Mouse (Mus musculus): ENCODE measurements at regions not wholly inside any gene's neighbourhood (a gene's known extent, or its start where the extent isn't known, plus 50 kb on each side); places are given as distances from the start of the nearest gene placed in this dataset.
A peak's percentile ranks its signal among the peaks of the same experiment; 100 is the strongest.

DNA sequence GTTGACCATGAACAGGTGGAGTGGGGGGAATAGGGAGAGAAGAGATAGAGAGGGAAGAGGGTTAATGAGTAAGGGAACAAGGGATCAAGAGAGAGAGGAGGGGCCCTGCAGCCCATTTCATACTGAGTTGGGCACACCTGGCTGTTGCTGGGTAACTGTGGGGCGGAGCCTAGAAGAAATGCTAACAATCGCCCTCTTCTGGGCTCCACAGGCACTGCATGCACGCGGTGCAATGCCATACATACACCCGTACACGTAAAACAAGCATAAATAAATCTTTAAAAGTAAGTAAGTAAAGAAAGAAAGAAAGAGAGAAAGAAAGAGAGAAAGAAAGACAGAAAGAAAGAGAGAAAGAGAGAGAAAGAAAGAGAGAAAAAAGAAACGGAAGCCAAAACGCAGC lies 106.5 kb upstream of the Rxfp2 start:
- H3K27ac ChIP-seq, result no peak overlapping the region
- ATAC-seq (replicated peaks; ENCODE audit: low FRiP score, low read depth) (no peak), DNase-seq (ENCODE audit: low spot score) (no peak)
- WGBS, result 89% methylated on average over 8 of the region's 8 CpGs
- H3K9me3 ChIP-seq (replicated peaks; ENCODE audit: low read length), result no peaks in the 10 kb centered on the region
- H3K36me3 ChIP-seq (ENCODE audit: insufficient read depth, low read length), result no peaks in the 10 kb centered on the region
- peaks cover 12% of the 10 kb centered on the region; the same call in 1 of the 2 replicates for H3K4me1 ChIP-seq (replicated peaks; ENCODE audit: insufficient read depth, low read length)
- no peak overlapping the region for H3K9ac ChIP-seq (ENCODE audit: low read depth, low read length)
- peak; percentile 19; the same call in 1 of the 2 replicates for TF ChIP-seq CTCF (IDR thresholded peaks at IDR 0.05; ENCODE audit: low read depth)
- H3K4me3 ChIP-seq (replicated peaks; ENCODE audit: low read depth, low read length), result no peak overlapping the region
- no peaks in the 10 kb centered on the region for H3K27me3 ChIP-seq (ENCODE audit: insufficient read depth, low read length)
- no peak overlapping the region for H3K4me2 ChIP-seq (ENCODE audit: low read length)

DNA sequence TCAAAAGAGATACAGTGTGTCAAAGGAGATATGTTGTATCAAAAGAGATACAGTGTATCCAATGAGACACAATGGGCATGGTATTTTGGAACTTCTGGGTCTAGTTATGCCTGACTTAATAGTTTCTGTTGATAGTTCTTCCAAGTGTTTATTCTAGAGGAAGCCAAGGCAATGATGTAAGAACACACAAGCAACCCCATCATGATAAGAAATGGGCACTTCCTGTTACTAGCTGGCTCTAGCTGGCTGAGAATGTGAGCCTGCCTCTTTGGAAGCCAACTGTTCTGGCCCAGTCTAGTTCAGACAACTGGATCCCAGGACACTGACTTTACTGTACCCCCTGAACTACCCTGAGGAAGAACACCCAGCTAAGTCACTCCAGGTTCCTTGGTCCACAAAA lies 102.7 kb upstream of the Rxfp2 start:
- H3K36me3 ChIP-seq (ENCODE audit: insufficient read depth, low read length), result no peaks in the 10 kb centered on the region
- ATAC-seq (replicated peaks; ENCODE audit: low FRiP score, low read depth) (no peak), DNase-seq (ENCODE audit: low spot score) (no peak)
- TF ChIP-seq CTCF (IDR thresholded peaks at IDR 0.05; ENCODE audit: low read depth), result no peak
- H3K4me2 ChIP-seq (ENCODE audit: low read length), result no peak overlapping the region
- no peaks in the 10 kb centered on the region for H3K27me3 ChIP-seq (ENCODE audit: insufficient read depth, low read length)
- no peak overlapping the region for H3K9ac ChIP-seq (ENCODE audit: low read depth, low read length)
- no peaks in the 10 kb centered on the region for H3K4me1 ChIP-seq (replicated peaks; ENCODE audit: insufficient read depth, low read length)
- no peak overlapping the region for H3K27ac ChIP-seq
- no peak overlapping the region for H3K4me3 ChIP-seq (replicated peaks; ENCODE audit: low read depth, low read length)
- no peaks in the 10 kb centered on the region for H3K9me3 ChIP-seq (replicated peaks; ENCODE audit: low read length)

DNA sequence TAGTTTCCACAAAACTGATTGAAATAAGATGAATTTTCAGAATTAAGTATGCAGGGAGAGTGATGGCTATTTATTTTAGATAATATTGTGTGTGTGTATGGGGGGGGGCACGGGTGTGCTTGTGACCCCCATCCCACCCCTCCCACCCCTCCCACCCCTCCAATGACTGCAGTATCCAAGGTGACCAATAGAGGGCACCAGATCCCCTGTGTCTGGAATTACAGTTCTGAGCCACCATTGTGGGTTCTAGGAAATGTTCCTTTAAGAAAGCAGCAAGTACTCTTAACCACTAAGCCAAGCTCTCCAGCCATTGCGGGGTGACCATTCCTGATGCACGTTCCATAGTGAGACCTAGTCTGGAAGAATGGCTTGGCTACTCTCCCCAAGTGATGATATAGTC lies 101.1 kb upstream of the Rxfp2 start:
- H3K27ac ChIP-seq, result no peak overlapping the region
- no peak overlapping the region for H3K9ac ChIP-seq (ENCODE audit: low read depth, low read length)
- ATAC-seq (replicated peaks; ENCODE audit: low FRiP score, low read depth) (no peak), DNase-seq (ENCODE audit: low spot score) (peak; percentile 33)
- no peaks in the 10 kb centered on the region for H3K4me1 ChIP-seq (replicated peaks; ENCODE audit: insufficient read depth, low read length)
- H3K27me3 ChIP-seq (ENCODE audit: insufficient read depth, low read length), result no peaks in the 10 kb centered on the region
- 34% methylated on average over 3 of the region's 3 CpGs for WGBS
- no peaks in the 10 kb centered on the region for H3K9me3 ChIP-seq (replicated peaks; ENCODE audit: low read length)
- no peaks in the 10 kb centered on the region for H3K36me3 ChIP-seq (ENCODE audit: insufficient read depth, low read length)
- H3K4me2 ChIP-seq (ENCODE audit: low read length), result no peak overlapping the region
- no peak overlapping the region for H3K4me3 ChIP-seq (replicated peaks; ENCODE audit: low read depth, low read length)
- TF ChIP-seq CTCF (IDR thresholded peaks at IDR 0.05; ENCODE audit: low read depth), result peak; percentile 66

DNA sequence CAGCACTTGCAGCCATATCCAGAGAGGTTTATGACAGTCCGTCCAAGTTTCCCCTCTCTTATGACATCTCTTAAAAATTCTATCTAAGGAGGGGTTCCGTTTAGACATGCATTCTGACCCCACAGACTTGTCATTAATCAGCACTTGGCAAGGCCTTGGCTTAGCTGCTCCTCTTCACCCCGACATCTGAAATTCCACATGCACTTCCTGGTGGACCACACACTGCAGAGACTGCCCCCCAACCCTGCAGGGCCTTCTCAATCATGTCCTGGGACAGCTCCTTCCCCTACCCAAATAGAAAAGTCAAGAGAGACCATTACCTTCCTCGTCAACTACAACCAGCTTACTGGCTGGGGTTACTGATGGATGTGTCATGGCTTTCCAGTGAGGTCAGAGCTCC lies 99.4 kb upstream of the Rxfp2 start:
- no peak for ATAC-seq (replicated peaks; ENCODE audit: low FRiP score, low read depth)
- WGBS, result 37% methylated on average over 4 of the region's 4 CpGs
- no peak overlapping the region for H3K9ac ChIP-seq (ENCODE audit: low read depth, low read length)

DNA sequence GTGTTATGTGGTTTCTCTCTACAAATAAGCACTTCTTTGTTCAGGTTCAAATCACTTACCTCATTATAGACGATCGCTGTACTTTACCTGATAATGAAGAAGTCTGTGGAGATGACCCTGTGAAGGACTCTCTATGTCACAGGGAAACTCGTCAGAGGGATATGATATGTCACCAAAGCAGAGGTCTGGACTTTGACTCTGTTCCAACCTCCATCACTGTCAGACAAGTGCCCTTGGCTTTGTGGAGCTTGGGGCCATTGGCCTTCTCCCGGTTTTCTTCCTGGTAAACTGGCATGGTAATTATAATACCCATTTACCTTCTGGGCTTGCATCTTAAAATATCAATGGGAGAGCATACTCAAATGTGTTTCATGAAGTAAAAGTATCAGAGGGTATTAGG lies 98.1 kb upstream of the Rxfp2 start:
- 89% methylated on average over 4 of the region's 4 CpGs for WGBS
- no peak overlapping the region for H3K9ac ChIP-seq (ENCODE audit: low read depth, low read length)

More for the DNA sequence above, 99.4 kb upstream of the Rxfp2 start:
- Histone ChIP-seq H3K4me3 (replicated peaks; ENCODE audit: low read depth, low read length) (no peak overlapping the region), H3K27me3 (ENCODE audit: insufficient read depth, low read length) (no peaks in the 10 kb centered on the region), H3K4me2 (ENCODE audit: low read length) (no peak overlapping the region), H3K4me1 (replicated peaks; ENCODE audit: insufficient read depth, low read length) (no peaks in the 10 kb centered on the region), H3K27ac (no peak overlapping the region), H3K9me3 (replicated peaks; ENCODE audit: low read length) (no peaks in the 10 kb centered on the region), H3K36me3 (ENCODE audit: insufficient read depth, low read length) (no peaks in the 10 kb centered on the region)
- TF ChIP-seq CTCF (IDR thresholded peaks at IDR 0.05; ENCODE audit: low read depth), result no peak
- DNase-seq (ENCODE audit: low spot score), result peak; percentile 47

DNA sequence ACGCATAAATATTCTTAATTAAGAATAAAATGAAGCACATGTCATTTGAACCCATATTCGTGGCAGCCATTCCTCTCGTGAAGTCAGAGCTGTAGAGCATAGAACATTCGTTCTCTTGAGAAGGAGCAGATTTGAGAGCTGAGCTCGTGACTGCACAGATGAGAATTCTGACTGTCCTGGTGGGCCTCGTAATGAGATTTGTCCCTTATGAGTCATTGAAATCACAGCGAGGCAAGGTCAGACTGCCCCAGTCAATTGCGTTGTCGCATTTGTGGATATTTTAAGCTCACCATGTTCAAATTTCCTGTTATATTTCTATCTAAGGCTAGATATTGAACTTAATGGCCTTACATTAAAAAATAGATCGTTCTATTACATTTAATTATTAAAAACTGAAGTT lies 94.0 kb upstream of the Rxfp2 start:
- Histone ChIP-seq H3K4me1 (replicated peaks; ENCODE audit: insufficient read depth, low read length) (no peaks in the 10 kb centered on the region), H3K4me2 (ENCODE audit: low read length) (no peak overlapping the region), H3K9ac (ENCODE audit: low read depth, low read length) (no peak overlapping the region), H3K36me3 (ENCODE audit: insufficient read depth, low read length) (no peaks in the 10 kb centered on the region), H3K4me3 (replicated peaks; ENCODE audit: low read depth, low read length) (no peak overlapping the region), H3K27ac (no peak overlapping the region), H3K27me3 (ENCODE audit: insufficient read depth, low read length) (no peaks in the 10 kb centered on the region), H3K9me3 (replicated peaks; ENCODE audit: low read length) (no peaks in the 10 kb centered on the region)
- no peak for TF ChIP-seq CTCF (IDR thresholded peaks at IDR 0.05; ENCODE audit: low read depth)
- DNase-seq (ENCODE audit: low spot score), result no peak
- ATAC-seq (replicated peaks; ENCODE audit: low FRiP score, low read depth), result no peak
- 86% methylated on average over 10 of the region's 10 CpGs for WGBS

More for the DNA sequence above, 98.1 kb upstream of the Rxfp2 start:
- Histone ChIP-seq H3K27me3 (ENCODE audit: insufficient read depth, low read length) (no peaks in the 10 kb centered on the region), H3K36me3 (ENCODE audit: insufficient read depth, low read length) (no peaks in the 10 kb centered on the region), H3K9me3 (replicated peaks; ENCODE audit: low read length) (no peaks in the 10 kb centered on the region), H3K27ac (no peak overlapping the region), H3K4me3 (replicated peaks; ENCODE audit: low read depth, low read length) (no peak overlapping the region), H3K4me2 (ENCODE audit: low read length) (no peak overlapping the region), H3K4me1 (replicated peaks; ENCODE audit: insufficient read depth, low read length) (no peaks in the 10 kb centered on the region)
- ATAC-seq (replicated peaks; ENCODE audit: low FRiP score, low read depth) (no peak), DNase-seq (ENCODE audit: low spot score) (no peak)
- no peak for TF ChIP-seq CTCF (IDR thresholded peaks at IDR 0.05; ENCODE audit: low read depth)

DNA sequence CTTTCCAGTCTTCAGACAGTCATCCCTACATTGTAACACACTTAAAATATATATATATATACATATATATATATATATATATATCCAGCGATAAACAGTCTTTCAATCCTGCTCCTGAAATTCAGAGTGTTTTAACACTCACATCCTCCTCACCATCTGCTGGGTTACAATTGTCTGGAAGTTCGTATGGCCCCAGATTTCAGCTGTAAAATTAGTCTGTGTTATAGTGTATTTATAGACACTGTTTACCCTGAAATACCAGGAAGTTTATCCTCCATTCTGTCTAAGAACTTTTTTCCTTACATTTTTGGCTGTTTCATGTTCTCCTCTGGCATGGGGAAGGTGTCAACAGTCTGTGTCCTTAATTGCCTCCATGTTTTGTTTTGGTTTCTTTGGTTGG lies 91.7 kb upstream of the Rxfp2 start:
- WGBS, result 77% methylated on average over 2 of the region's 2 CpGs
- Histone ChIP-seq H3K36me3 (ENCODE audit: insufficient read depth, low read length) (no peaks in the 10 kb centered on the region), H3K9ac (ENCODE audit: low read depth, low read length) (no peak overlapping the region), H3K9me3 (replicated peaks; ENCODE audit: low read length) (no peaks in the 10 kb centered on the region), H3K27ac (no peak overlapping the region), H3K4me3 (replicated peaks; ENCODE audit: low read depth, low read length) (no peak overlapping the region), H3K4me1 (replicated peaks; ENCODE audit: insufficient read depth, low read length) (no peaks in the 10 kb centered on the region), H3K4me2 (ENCODE audit: low read length) (no peak overlapping the region), H3K27me3 (ENCODE audit: insufficient read depth, low read length) (no peaks in the 10 kb centered on the region)
- no peak for TF ChIP-seq CTCF (IDR thresholded peaks at IDR 0.05; ENCODE audit: low read depth)
- DNase-seq (ENCODE audit: low spot score), result no peak
- no peak for ATAC-seq (replicated peaks; ENCODE audit: low FRiP score, low read depth)

Measured in kidney, postnatal 0 days (tissue).